Mouse (Mus musculus) frontal cortex, postnatal 14 days (tissue): Measurements from ENCODE around the gene Tmem52b.
"Not testable (repeated sequence)": the region's sequence is repeated elsewhere in the genome, so short reads cannot be mapped to it uniquely, and the experiment has no call there.

Source experiments
- DNase-seq, 2 experiments: peaks; one replicate each; pipeline ENCODE4 v3.0.0; 2022; ENCODE audit warnings: low spot score in 2 of 2

Gene Tmem52b

GRCm38 (mm10) chr6:129512367-129512766 is at the start of gene Tmem52b:
Gene Tmem52b, plus strand, starts transcription at chr6:129512555.
- no peak for DNase-seq

DNA sequence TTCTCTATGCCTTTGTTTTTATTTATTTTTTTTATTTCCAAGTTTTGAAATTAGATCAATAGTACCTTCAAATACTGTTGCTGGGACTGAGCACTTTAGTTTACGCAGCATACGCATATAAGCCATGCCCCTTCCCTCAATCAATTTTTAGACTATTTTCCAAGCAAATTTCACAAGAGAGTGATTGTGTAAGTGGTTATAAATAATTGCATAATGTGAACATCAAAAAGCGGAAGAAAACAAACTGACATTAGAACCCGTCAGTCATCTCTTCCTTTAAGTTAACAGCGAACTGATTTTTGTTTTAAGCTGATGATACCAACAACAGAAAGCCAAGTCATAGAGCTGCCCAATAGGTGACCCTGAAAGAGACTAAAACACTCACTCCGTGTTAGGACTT is 41.0 kb upstream of the Tmem52b start:
- DNase-seq: no peak

GRCm38 (mm10) chr6:129472627-129473026 is 39.7 kb upstream of the Tmem52b start:
- DNase-seq: no peak

DNA sequence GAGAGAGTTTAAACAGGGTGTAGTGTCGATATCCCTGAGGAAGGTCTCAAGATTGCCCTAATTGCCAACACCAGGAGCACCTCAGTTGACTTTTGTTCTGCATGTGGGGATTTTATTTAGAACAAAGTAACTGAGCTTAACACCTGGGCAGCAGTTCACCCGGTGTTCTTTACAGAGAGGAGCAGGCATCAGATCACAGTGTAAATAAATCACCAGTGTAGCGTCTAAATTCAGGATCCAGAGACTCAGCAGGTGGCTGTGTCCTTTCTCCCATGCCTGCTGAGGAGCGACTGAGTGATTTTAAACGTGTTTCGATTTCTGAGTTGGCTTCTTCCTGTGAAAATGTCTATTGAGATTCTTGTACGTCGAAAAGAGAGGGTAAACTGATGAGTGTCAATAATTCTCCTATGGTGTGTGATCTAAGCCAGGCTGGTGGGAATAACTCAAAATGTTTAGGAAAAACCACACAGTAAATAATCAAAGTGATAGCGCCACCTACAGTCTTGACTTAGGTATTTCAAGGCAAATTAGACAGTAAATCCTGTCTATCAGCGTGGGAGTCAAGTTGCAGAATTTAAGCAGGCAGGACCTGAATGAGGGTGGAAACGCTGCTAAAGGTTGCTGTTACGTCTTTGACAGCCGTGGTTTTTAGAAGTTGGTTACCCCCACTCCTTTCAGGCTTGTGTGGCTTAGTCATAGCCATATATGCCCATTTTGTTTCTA is 35.8 kb upstream of the Tmem52b start:
- no peak for DNase-seq

GRCm38 (mm10) chr6:129480089-129480958 is 32.0 kb upstream of the Tmem52b start:
- DNase-seq: no peak

DNA sequence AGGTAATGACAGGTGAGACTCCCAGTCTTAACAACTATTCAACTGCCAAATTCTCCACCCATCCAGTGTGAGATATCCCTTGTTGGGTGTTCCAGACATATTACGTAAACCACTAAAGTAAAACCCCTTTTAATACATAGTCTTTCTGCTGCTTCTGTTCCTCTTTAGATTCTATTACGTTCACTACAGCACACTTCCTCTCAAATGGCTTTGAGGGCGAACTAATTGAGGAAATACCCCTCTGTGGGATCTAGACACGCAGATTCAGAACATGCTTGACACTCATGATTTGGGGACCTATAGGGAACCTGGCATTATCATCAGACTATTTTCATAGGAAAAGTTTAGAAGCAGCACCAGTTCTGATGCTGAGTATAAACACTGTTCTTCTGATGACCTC is 17.4 kb upstream of the Tmem52b start:
- DNase-seq: no peak

DNA sequence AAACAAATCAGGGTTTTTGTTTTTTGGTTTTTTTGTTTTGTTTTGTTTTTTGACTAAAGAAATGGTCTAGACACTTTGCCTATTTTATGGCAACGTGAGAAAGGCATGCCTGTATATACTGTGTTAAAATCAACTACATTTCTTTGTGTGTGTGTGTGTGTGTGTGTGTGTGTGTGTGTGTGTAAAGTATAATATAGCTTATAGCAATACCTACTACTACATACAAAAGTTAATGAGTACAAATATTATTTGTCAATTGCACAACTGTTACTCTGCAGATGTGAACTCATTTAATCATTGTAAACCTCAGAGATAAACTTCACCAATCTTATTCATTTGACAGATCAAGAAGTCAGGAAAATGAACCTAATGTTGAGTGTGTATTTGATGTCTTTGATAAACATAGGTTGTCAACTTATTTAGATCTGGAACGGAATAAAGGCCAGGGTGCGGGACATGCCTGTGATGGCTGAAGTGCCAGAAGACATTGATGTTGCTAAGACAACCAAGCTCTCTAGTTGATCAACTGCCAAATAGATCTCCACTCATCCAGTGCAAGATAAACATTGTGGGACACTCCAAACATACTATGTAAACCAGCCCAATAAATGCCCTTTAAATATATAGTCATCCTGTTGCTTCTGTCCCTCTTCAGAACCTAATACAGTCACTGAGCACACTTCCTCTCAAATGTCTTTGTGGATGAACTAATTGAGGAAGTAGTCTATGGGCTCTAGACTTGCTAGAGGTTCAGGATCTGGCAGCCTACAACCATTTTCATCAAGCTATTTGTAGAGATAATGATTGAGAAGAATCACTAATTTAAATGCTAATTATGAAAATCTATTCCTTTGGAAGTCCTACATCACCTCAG is 14.8 kb upstream of the Tmem52b start:
- no peak for DNase-seq

- not testable (repeated sequence) for DNase-seq
These were observed 12.8 kb upstream of the Tmem52b start for GRCm38 (mm10) chr6:129499516-129499915.

DNA sequence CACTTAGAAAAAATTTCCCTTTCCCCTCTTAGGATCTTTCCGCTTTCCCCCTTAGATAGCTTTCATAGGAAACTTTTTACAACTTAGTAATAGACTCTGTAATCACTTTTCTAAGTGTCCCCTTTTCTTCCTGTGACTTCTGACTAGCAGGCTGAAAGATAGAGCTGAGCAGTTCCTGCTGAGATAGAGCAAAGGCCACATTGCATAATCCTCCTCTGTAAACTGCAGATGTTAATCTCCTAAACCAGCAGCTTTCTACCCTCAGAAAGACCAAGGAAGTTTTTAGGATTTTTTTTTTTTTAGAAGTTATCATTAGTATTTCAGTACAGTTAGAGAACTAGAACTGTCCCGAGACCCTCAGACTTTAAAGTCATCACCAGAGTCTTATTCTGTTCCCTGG is 8.9 kb upstream of the Tmem52b start:
- DNase-seq: no peak

- no peak for DNase-seq
These were observed 5.3 kb upstream of the Tmem52b start, which contains the start of gene Olr1 for GRCm38 (mm10) chr6:129507024-129507423. Gene Olr1, minus strand, starts transcription at chr6:129507165.

- no peak for DNase-seq
These were observed 2.0 kb upstream of the Tmem52b start for GRCm38 (mm10) chr6:129510120-129510911.

DNA sequence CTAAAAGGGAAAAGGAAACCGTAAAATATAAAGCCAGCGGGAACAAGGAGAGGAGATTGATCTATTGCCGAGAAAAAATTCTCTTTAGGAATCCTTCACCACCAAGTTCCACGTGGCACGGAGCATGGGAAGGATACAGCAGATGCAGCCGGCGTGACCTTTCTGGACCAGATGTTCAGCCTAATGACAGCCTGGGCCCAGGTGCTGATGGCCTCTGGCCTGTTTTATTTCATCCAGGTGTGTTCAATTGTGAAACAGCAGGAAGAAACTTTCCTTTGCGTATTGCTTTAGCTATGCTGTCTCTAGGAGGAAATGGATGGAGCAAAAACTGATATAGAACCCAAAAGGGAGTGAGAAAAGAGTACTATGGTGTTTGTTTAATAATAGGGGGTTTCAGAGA is 513 bp downstream of the Tmem52b start:
- DNase-seq: no peak

GRCm38 (mm10) chr6:129513409-129513808 is 1.1 kb downstream of the Tmem52b start:
- no peak for DNase-seq

DNA sequence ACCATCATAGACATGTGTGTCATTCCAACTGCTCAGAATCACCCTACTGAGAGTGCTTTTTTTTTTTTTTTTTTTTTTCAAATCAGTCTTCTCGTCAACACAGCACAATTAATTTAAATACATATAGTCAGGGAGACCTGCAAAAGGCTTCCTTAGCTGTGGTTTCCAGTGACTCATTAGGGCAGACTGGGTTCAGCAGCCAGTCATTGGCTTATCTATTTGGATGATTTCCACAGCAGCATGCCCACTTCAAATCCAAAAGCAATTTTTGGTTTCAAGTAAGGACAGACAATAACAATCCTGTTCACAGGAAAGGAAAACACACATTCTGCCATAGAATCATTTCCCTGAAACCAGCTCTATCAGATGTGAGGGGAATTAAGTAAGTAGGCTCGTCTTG is 2.0 kb downstream of the Tmem52b start:
- no peak for DNase-seq

GRCm38 (mm10) chr6:129515068-129515467 is 2.7 kb downstream of the Tmem52b start:
- DNase-seq: no peak

DNA sequence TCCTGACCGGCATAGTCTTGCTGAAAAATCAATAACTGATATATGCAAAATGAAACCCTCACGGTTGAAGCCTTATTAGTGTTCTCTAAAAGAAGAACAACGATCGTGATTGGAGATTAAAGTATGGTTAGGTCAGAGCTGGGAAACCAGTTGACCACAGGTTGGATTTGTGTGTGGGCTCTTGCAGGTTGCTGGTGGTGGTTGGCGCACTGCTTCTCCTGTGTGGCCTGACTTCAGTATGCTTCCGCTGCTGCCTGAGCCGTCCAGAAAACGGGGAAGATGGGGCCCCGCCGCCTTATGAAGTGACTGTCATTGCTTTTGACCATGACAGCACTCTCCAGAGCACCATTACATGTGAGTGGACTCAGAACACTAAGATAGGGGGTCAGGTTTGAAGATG is 4.0 kb downstream of the Tmem52b start:
- no peak for DNase-seq

DNA sequence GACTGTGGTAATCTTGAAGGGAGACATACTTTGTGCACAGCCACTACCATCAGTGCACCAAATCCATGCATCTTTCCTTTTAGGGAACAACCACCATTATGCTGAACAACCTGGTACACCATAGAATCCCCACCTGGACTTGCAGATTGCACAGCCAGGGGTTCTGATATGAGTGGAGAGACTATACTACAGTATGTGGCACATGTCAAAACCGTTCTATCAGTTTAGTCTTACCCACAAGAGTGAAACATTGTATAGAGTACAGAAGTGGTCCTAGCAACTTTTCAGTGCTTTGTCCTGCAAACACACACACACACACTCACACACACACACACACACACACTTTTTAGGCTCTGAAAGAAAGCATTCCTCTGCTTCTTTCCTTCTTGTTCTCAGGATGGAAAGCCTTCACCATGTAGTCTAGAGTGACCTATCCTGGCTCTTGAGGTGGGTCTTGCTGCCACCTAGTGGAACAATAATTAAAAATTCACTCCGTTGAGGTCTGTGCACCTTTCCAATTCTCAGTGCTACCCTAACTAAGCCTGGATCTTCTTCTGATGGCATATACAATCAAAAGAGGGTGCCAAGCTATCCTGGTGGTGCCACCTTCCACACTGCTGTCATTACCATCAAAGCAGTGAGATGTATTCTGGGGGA is 5.5 kb downstream of the Tmem52b start:
- DNase-seq: no peak

GRCm38 (mm10) chr6:129526069-129526468 is 13.7 kb downstream of the Tmem52b start:
- no peak for DNase-seq

DNA sequence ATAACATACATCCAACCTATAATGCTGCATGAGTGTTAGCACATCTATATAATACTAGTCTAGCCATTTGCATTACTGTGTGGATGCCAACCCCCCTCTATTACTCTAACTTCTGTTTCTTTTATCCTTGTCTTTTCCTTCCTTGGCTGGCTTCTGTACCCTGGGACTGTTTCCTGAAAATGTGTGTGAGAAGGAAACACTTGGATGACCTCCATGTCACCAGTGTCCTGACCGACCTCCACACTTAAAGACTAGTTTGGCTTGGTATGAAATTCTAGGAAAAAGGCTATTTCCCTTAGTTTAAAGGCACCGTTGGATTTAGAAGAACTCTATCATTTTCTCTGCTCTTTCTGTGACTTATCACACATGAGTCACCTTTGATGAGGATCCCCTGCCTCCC is 15.1 kb downstream of the Tmem52b start:
- no peak for DNase-seq

DNA sequence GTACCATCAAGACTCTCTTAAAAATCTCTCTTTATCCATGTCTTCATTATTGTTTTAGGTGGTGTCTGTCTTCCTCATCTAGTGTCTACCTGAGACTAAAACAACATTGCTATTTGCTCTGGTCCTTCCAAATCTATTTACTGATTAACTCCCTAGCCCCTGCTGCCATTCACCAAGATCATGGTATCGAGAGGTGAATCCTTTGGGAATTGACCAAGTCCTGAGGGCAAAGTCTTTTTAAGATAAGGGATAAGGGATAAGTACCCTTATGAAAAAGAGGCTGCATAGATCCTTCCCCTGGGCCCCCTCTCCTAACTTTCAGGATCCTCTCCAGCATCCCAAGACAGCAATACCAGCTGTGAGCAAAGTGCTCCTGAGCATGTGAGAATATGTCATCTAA is 17.2 kb downstream of the Tmem52b start:
- no peak for DNase-seq

GRCm38 (mm10) chr6:129530261-129530660 is 17.9 kb downstream of the Tmem52b start:
- DNase-seq: no peak
